Mouse (Mus musculus) liver, adult 2 months (tissue): ENCODE results near the gene Chrna5. TPM values are rescaled to one million over a fixed set of nuclear protein-coding genes. Genes with fewer than 3 reads are reported as not detected.

Experiments
- DNase-seq: peaks from one replicate; pipeline ENCODE4 v3.0.0-alpha.2; 2011; ENCODE audit warnings: low read depth, low spot score; ENCODE audit errors: extremely low read depth
- H3K27ac ChIP-seq: fragments of 200-500 bp; replicated peaks from 2 replicates; pipeline ENCODE4 v1.5.1; 2012; ENCODE audit warnings: low read depth, mild to moderate bottlenecking, control low read depth, inconsistent platforms, low read length; ENCODE audit not compliant: insufficient read depth
- H3K27me3 ChIP-seq: fragments of 200-500 bp; 2 replicates; pipeline ENCODE4 v1.6.1; 2012; ENCODE audit warnings: mild to moderate bottlenecking, moderate library complexity, low read length, inconsistent platforms; ENCODE audit not compliant: control insufficient read depth, insufficient read depth
- H3K36me3 ChIP-seq: fragments of 200-500 bp; 2 replicates; pipeline ENCODE4 v1.6.1; 2012; ENCODE audit warnings: low read length, inconsistent platforms; ENCODE audit not compliant: control insufficient read depth, insufficient read depth
- H3K4me1 ChIP-seq: fragments of 200-500 bp; 2 replicates; pipeline ENCODE4 v1.6.1; 2011; ENCODE audit warnings: low read length; ENCODE audit not compliant: control insufficient read depth, insufficient read depth
- H3K4me3 ChIP-seq: fragments of 200-500 bp; 2 replicates; pipeline ENCODE4 v1.5.1; 2011; ENCODE audit warnings: low read depth, mild to moderate bottlenecking, control low read depth, low read length, moderate library complexity; ENCODE audit not compliant: insufficient read depth
- H3K79me2 ChIP-seq: fragments of 200-500 bp; 2 replicates; pipeline ENCODE4 v1.6.1; 2012; ENCODE audit warnings: inconsistent platforms, mild to moderate bottlenecking, low read length, moderate library complexity; ENCODE audit not compliant: control insufficient read depth, insufficient read depth
- H3K9ac ChIP-seq: fragments of 200-500 bp; 2 replicates; pipeline ENCODE4 v1.6.1; 2012; ENCODE audit warnings: low read depth, mild to moderate bottlenecking, control low read depth, inconsistent platforms, low read length
- CTCF ChIP-seq: fragments of 200-500 bp; IDR thresholded peaks from 2 replicates; pipeline ENCODE4 v1.5.1; 2011; ENCODE audit warnings: low read depth, low read length, control low read depth
- POLR2A ChIP-seq: fragments of 200-500 bp; IDR thresholded peaks from 2 replicates; pipeline ENCODE4 v1.6.1; 2011; ENCODE audit warnings: low read length, control low read depth; ENCODE audit not compliant: insufficient read depth; ENCODE audit errors: extremely low read depth
- WGBS: fragments of 180-500 bp; shearing (Covaris S2); methylation state at CpG from one replicate; pipeline ENCODE4 v1.1.7; 2018; 5-methylcytosine and 5-hydroxymethylcytosine counted together
- polyA plus RNA-seq: library from polyadenylated mRNA; depleted of rRNA; stranded (reverse); fragments of >200 nt; gene quantifications from 2 replicates; pipeline ENCODE4 v1.2.3, GENCODE M21; 2012
- total RNA-seq: library from RNA; depleted of rRNA; stranded (reverse); fragments of >200 nt; gene quantifications from 2 replicates; pipeline ENCODE4 v1.2.3, GENCODE M21; 2014

Gene Chrna5
- total and polyA plus RNA-seq, 2 experiments = not detected

- H3K36me3 ChIP-seq = no peaks in the 10 kb centered on the region
- H3K79me2 ChIP-seq = no peaks in the 10 kb centered on the region
- no peak overlapping the region for H3K27ac ChIP-seq
- H3K27me3 ChIP-seq = peaks cover 24% of the 10 kb centered on the region
- peaks cover 5% of the 10 kb centered on the region for H3K4me1 ChIP-seq
- 2% methylated on average over 84 of the region's 85 CpGs for WGBS
- DNase-seq = no peak
- TF ChIP-seq POLR2A (no peak), CTCF (no peak)
- H3K9ac ChIP-seq = no peak overlapping the region
- peak overlapping the region; percentile 46; the same call in 1 of the 2 replicates for H3K4me3 ChIP-seq
These were observed 861 bp downstream of the Chrna5 start for GRCm38 (mm10) chr9:54981291-54982191.

- Histone ChIP-seq H3K36me3 (no peaks in the 10 kb centered on the region), H3K4me3 (no peak overlapping the region), H3K27me3 (peaks cover 24% of the 10 kb centered on the region), H3K9ac (no peak overlapping the region), H3K79me2 (no peaks in the 10 kb centered on the region), H3K27ac (no peak overlapping the region), H3K4me1 (peaks cover 5% of the 10 kb centered on the region)
- WGBS = 22% methylated on average over 7 of the region's 7 CpGs
- no peak for DNase-seq
- TF ChIP-seq POLR2A (no peak), CTCF (no peak)
These were observed 1.7 kb downstream of the Chrna5 start for GRCm38 (mm10) chr9:54982401-54982800.

- H3K79me2 ChIP-seq = no peaks in the 10 kb centered on the region
- WGBS = 73% methylated on average over 3 of the region's 3 CpGs
- no peak for DNase-seq
- no peaks in the 10 kb centered on the region for H3K4me1 ChIP-seq
- no peaks in the 10 kb centered on the region for H3K27me3 ChIP-seq
- TF ChIP-seq CTCF (no peak), POLR2A (no peak)
- no peaks in the 10 kb centered on the region for H3K36me3 ChIP-seq
- H3K9ac ChIP-seq = no peak overlapping the region
- H3K4me3 ChIP-seq = no peak overlapping the region
- no peak overlapping the region for H3K27ac ChIP-seq
These were observed 9.7 kb downstream of the Chrna5 start for GRCm38 (mm10) chr9:54990362-54990761.

GRCm38 (mm10) chr9:54994381-54994780 lies 13.7 kb downstream of the Chrna5 start:
- 69% methylated on average over 3 of the region's 3 CpGs for WGBS
- no peak overlapping the region for H3K9ac ChIP-seq

GRCm38 (mm10) chr9:54995645-54996044 lies 15.0 kb downstream of the Chrna5 start:
- no peak for TF ChIP-seq POLR2A
- no peak for TF ChIP-seq CTCF
- H3K9ac ChIP-seq = no peak overlapping the region
- H3K4me3 ChIP-seq = no peak overlapping the region
- no peaks in the 10 kb centered on the region for H3K36me3 ChIP-seq
- H3K27ac ChIP-seq = no peak overlapping the region
- 69% methylated on average over 3 of the region's 3 CpGs for WGBS
- H3K27me3 ChIP-seq = no peaks in the 10 kb centered on the region
- no peaks in the 10 kb centered on the region for H3K4me1 ChIP-seq
- no peaks in the 10 kb centered on the region for H3K79me2 ChIP-seq
- DNase-seq = no peak

More at GRCm38 (mm10) chr9:54994381-54994780, 13.7 kb downstream of the Chrna5 start:
- Histone ChIP-seq H3K27ac (no peak overlapping the region), H3K79me2 (no peaks in the 10 kb centered on the region), H3K27me3 (no peaks in the 10 kb centered on the region), H3K4me3 (no peak overlapping the region), H3K4me1 (no peaks in the 10 kb centered on the region), H3K36me3 (no peaks in the 10 kb centered on the region)
- no peak for DNase-seq
- no peak for TF ChIP-seq CTCF
- TF ChIP-seq POLR2A = no peak

- Histone ChIP-seq H3K27ac (no peak overlapping the region), H3K4me1 (no peaks in the 10 kb centered on the region), H3K4me3 (no peak overlapping the region), H3K36me3 (no peaks in the 10 kb centered on the region), H3K79me2 (no peaks in the 10 kb centered on the region), H3K9ac (no peak overlapping the region), H3K27me3 (no peaks in the 10 kb centered on the region)
- TF ChIP-seq POLR2A = no peak
- no peak for TF ChIP-seq CTCF
- whole genome bisulfite sequencing = 75% methylated on average over 4 of the region's 4 CpGs
- no peak for DNase-seq
These were observed 22.9 kb downstream of the Chrna5 start for GRCm38 (mm10) chr9:55003609-55004008.
